In genomic region chr15:77933770-77934169, GRCm38 (mm10) we compare ENCODE assay signal across 1 mouse cellular context.
TF ChIP-seq lines count a peak whose summit lies in the region.

No protein-coding gene starts in this region.

TF ChIP-seq in CH12.LX, 34 proteins besides CTCF, POLR2A, EP300 and RAD21 (continued from another document):
- peak; percentile 56; the same call in 1 of the 2 replicates for TF ChIP-seq MXI1 (IDR thresholded peaks at IDR 0.05; ENCODE audit: low read depth, low read length)
- TF ChIP-seq ELF1 (IDR thresholded peaks at IDR 0.05; ENCODE audit: low read depth, low read length): 0 out of 2 replicates have a peak, but pooled peaks have one; percentile 23
- TF ChIP-seq MAFK (IDR thresholded peaks at IDR 0.05; ENCODE audit: insufficient replicate concordance, low read length): 0 out of 2 replicates have a peak, but pooled peaks have one; percentile 15
- no peak for TF ChIP-seq E2F4 (IDR thresholded peaks at IDR 0.05; ENCODE audit: insufficient replicate concordance, low read depth, low read length)
- peak; percentile 35; the same call in 1 of the 2 replicates for TF ChIP-seq NELFE (IDR thresholded peaks at IDR 0.05; ENCODE audit: low read depth, low read length)
- TF ChIP-seq MAZ (IDR thresholded peaks at IDR 0.05; ENCODE audit: low read depth, low read length): 0 out of 2 replicates have a peak, but pooled peaks have one; percentile 18
- peak; percentile 58; the same call in 1 of the 2 replicates for TF ChIP-seq IRF4 (IDR thresholded peaks at IDR 0.05; ENCODE audit: low read depth, low read length)
- TF ChIP-seq ZC3H11A (IDR thresholded peaks at IDR 0.05; ENCODE audit: low read depth, low read length): 0 out of 2 replicates have a peak, but pooled peaks have one; percentile 6
- TF ChIP-seq SMC3 (IDR thresholded peaks at IDR 0.05; ENCODE audit: low read depth, low read length): peak; percentile 73
- peak; percentile 44 for TF ChIP-seq ZNF384 (IDR thresholded peaks at IDR 0.05; ENCODE audit: low read depth, low read length)
- TF ChIP-seq TCF12 (IDR thresholded peaks at IDR 0.05; ENCODE audit: low read depth, low read length): peak; percentile 31; the same call in 1 of the 2 replicates
- peak; percentile 77; the same call in 1 of the 2 replicates for TF ChIP-seq MYC (IDR thresholded peaks at IDR 0.05; ENCODE audit: low read depth, low read length)
- TF ChIP-seq RCOR1 (conservative IDR thresholded peaks at IDR 0.05; ENCODE audit: low read depth, low read length): no peak
- no peak for TF ChIP-seq JUND (conservative IDR thresholded peaks at IDR 0.05; ENCODE audit: low read depth, low read length)
- TF ChIP-seq BHLHE40 (IDR thresholded peaks at IDR 0.05; ENCODE audit: low read depth, low read length): peak; percentile 60; the same call in 1 of the 2 replicates
- peak; percentile 75 for TF ChIP-seq MAX (IDR thresholded peaks at IDR 0.05; ENCODE audit: low read length)
- no peak for TF ChIP-seq NRF1 (IDR thresholded peaks at IDR 0.05; ENCODE audit: low read depth, low read length)
- TF ChIP-seq ZKSCAN1 (IDR thresholded peaks at IDR 0.05; ENCODE audit: borderline replicate concordance, low read depth, low read length): no peak
